In the genomic region with DNA sequence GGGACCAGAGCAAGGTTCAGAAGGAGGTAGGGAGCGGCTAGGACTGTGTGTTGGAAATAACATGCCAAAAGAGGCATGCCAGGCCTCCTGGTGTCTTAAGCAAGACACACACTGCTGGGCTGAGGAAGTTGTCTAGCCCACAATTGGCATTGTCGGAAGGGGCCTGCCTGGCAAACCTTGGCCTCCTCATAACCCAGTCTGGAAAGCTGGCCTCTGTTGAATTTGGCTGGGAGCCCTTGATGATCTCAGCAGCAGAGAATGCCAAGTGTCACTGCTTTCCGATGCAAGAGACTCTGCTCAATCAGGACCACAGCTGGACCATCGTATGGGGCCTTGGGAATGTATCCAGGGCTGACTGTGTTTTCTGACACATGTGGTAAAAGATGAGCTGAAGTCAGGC, we compare ENCODE assay signal across 8 mouse cellular contexts. TPM values are rescaled to one million over a fixed set of nuclear protein-coding genes. Genes with fewer than 3 reads are reported as not detected.
A peak's percentile ranks its signal among the peaks of the same experiment; 100 is the strongest.
DNase-seq lines count a peak whose midpoint lies in the region.

No protein-coding gene starts in this region.

- intact Hi-C loops in heart, postnatal 25 days (cut with DNase I), result no loop called here

- peak; percentile 10 for DNase-seq in cerebellum, adult 11-12 months
- no peak for DNase-seq in cerebellum, adult 11 months
- DNase-seq in Muller cell, postnatal 12 days (ENCODE audit: inconsistent ontology term), result peak; percentile 96
- peak; percentile 91 for DNase-seq in fibroblast of lung, adult 2 months (ENCODE audit: low read depth)
- peak; percentile 59 for DNase-seq in heart, postnatal 25 days (ENCODE audit: low spot score)
- peak; percentile 49 to 61 for DNase-seq in layer of hippocampus, postnatal 10 days (ENCODE audit: low spot score in 2 of 2)
- peak; percentile 68 for DNase-seq in ovary, postnatal 36 days (ENCODE audit: low spot score)
- DNase-seq in thymus, postnatal 25 days, result no peak

RNA-seq across cellular contexts. Expression of gene Lmcd1, which starts 27.9 kb away (rescaled TPM):
- 10 to 100 TPM; 33.6 to 45.2 TPM for total RNA-seq in heart, postnatal 25 days (2021)
- 1 to 10 TPM; 7.2 to 7.9 TPM for total RNA-seq in layer of hippocampus, postnatal 10 days (2021)

Comparison
In these comparisons a context has a peak if more than half of its experiments do, and no peak if none do; other contexts are left out.
1. DNase-seq: peak in cerebellum, adult 11-12 months (single experiment), Muller cell, postnatal 12 days (single experiment), fibroblast of lung, adult 2 months (single experiment), heart, postnatal 25 days (single experiment), layer of hippocampus, postnatal 10 days (2 of 2) and ovary, postnatal 36 days (single experiment); none in cerebellum, adult 11 months (single experiment) and thymus, postnatal 25 days (single experiment).